Comparison of ENCODE assay signal across 27 mouse cellular contexts in the genomic region with DNA sequence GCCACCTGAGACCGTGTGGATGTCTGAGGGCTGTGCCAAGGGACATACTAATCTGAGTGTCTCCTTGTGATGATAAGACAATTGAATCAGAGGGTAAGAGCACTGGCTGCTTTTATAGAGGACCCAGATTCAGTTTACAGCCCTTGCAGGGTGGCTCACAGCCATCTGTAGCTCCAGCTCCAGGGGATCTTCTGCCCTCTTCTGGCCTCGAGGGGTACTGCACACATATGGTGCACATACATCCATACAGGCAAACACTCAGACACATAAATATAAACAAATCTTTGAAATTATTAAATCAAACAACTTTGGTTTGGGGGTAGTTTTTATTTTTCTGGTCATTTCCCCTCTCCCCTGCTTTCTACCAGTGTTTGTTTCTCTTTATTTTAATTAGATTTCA.
DNase-seq lines count a peak whose midpoint lies in the region; ATAC-seq and TF ChIP-seq lines count a peak whose summit lies in the region.
"Had no signal": no experiment of that assay in that cellular context is flagged by ENCODE, and none has a peak within 500 bp of the region (broad histone marks: within the 10 kb centered on the region; RNA-seq: fewer than 3 reads in every experiment).

No protein-coding gene starts in this region.

- no peaks in the 10 kb centered on the region for H3K4me1 ChIP-seq in hindbrain, postnatal 0 days (ENCODE audit: insufficient read depth, low read length)
- peaks cover 9% of the 10 kb centered on the region for H3K4me1 ChIP-seq in hindbrain, embryonic 12.5 days
- no peaks in the 10 kb centered on the region for H3K4me1 ChIP-seq in liver, embryonic 14.5 days (replicated peaks; ENCODE audit: control insufficient read depth in 2 of 2, insufficient read depth in 2 of 2, low read length in 1 of 2)
- no peaks in the 10 kb centered on the region for H3K4me1 ChIP-seq in liver, embryonic 12.5 days
- no peaks in the 10 kb centered on the region for H3K4me1 ChIP-seq in E14TG2a.4 (replicated peaks; ENCODE audit: low read depth, low read length)
- no peaks in the 10 kb centered on the region for H3K4me1 ChIP-seq in MEL (ENCODE audit: control insufficient read depth in 1 of 2, insufficient read depth in 2 of 2, low read length in 2 of 2)
- H3K4me1 ChIP-seq: limb, embryonic 12.5 days; lung, embryonic 15.5 days had no signal

- H3K9me3 ChIP-seq in hindbrain, postnatal 0 days (ENCODE audit: low read length), result no peaks in the 10 kb centered on the region
- H3K9me3 ChIP-seq in hindbrain, embryonic 12.5 days (replicated peaks), result 0 out of 2 replicates have a peak, but pooled peaks cover 4% of the 10 kb centered on the region
- H3K9me3 ChIP-seq in liver, embryonic 14.5 days (ENCODE audit: control insufficient read depth, low read length), result no peaks in the 10 kb centered on the region; the same call in 1 of the 2 replicates
- H3K9me3 ChIP-seq in liver, embryonic 12.5 days (replicated peaks), result peaks cover 8% of the 10 kb centered on the region; the same call in 1 of the 2 replicates
- H3K9me3 ChIP-seq in E14TG2a.4 (ENCODE audit: low read length), result no peaks in the 10 kb centered on the region
- H3K9me3 ChIP-seq in MEL (replicated peaks; ENCODE audit: insufficient read depth, low read length), result no peaks in the 10 kb centered on the region

- H3K27me3 ChIP-seq in hindbrain, postnatal 0 days (ENCODE audit: insufficient read depth, low read length), result no peaks in the 10 kb centered on the region
- H3K27me3 ChIP-seq in hindbrain, embryonic 12.5 days, result no peaks in the 10 kb centered on the region
- H3K27me3 ChIP-seq in liver, embryonic 14.5 days (ENCODE audit: control insufficient read depth, insufficient read depth, low read length), result no peaks in the 10 kb centered on the region
- no peaks in the 10 kb centered on the region for H3K27me3 ChIP-seq in liver, embryonic 12.5 days (replicated peaks)
- no peaks in the 10 kb centered on the region for H3K27me3 ChIP-seq in E14TG2a.4 (ENCODE audit: insufficient read depth, low read length)
- no peaks in the 10 kb centered on the region for H3K27me3 ChIP-seq in MEL (ENCODE audit: control insufficient read depth in 1 of 2, insufficient read depth in 2 of 2, low read length in 2 of 2)
- H3K27me3 ChIP-seq: CH12.LX; hindbrain, embryonic 13.5 days; lung, embryonic 15.5 days; neural tube, embryonic 13.5 days; Patski had no signal

- no peak overlapping the region for H3K4me2 ChIP-seq in hindbrain, postnatal 0 days (ENCODE audit: low read depth, low read length)
- H3K4me2 ChIP-seq in hindbrain, embryonic 12.5 days (replicated peaks), result no peak overlapping the region
- no peak overlapping the region for H3K4me2 ChIP-seq in liver, embryonic 14.5 days (ENCODE audit: low read depth)
- no peak overlapping the region for H3K4me2 ChIP-seq in liver, embryonic 12.5 days
- H3K4me2 ChIP-seq: hindbrain, embryonic 13.5 days; limb, embryonic 12.5 days; liver, embryonic 11.5 days; lung, embryonic 15.5 days; midbrain, embryonic 11.5 days; neural tube, embryonic 13.5 days had no signal

- no peak for TF ChIP-seq POLR2A in MEL (IDR thresholded peaks at IDR 0.05; ENCODE audit: control insufficient read depth in 1 of 2, insufficient read depth in 1 of 2, low read depth in 1 of 2, low read length in 2 of 2, poor library complexity in 1 of 2)

- DNase-seq in hindbrain, postnatal 0 days (ENCODE audit: low spot score), result no peak
- DNase-seq in liver, embryonic 14.5 days (ENCODE audit: low read depth in 3 of 3, low spot score in 3 of 3), result no peak
- no peak for DNase-seq in MEL (ENCODE audit: low read depth, low spot score)
- DNase-seq: adrenal gland, postnatal 14 days; B cell, adult 2 months; cerebellum, adult 11 months; cerebellum, adult 9-10 months; cerebellum, postnatal 36 days; heart, postnatal 14 days; kidney, adult 18-20 months; kidney, postnatal 4 days; right cerebral cortex, postnatal 4 days; thymus, postnatal 14 days had no signal

- no peaks in the 10 kb centered on the region for H3K79me2 ChIP-seq in MEL (ENCODE audit: control insufficient read depth, insufficient read depth, low read length, poor library complexity)

- TF ChIP-seq CTCF in hindbrain, postnatal 0 days (IDR thresholded peaks at IDR 0.05; ENCODE audit: low read depth), result peak; percentile 26
- TF ChIP-seq CTCF in liver, embryonic 14.5 days (IDR thresholded peaks at IDR 0.05; ENCODE audit: low read depth), result peak; percentile 36; the same call in 1 of the 2 replicates
- peak; percentile 80 for TF ChIP-seq CTCF in E14TG2a.4 (conservative IDR thresholded peaks at IDR 0.05; ENCODE audit: low read length)
- TF ChIP-seq CTCF in MEL (IDR thresholded peaks at IDR 0.05 in 2 of 3, conservative IDR thresholded peaks at IDR 0.05 in 1 of 3; ENCODE audit: control insufficient read depth in 1 of 3, insufficient read depth in 1 of 3, low read depth in 2 of 3, low read length in 3 of 3, poor library complexity in 1 of 3, severe bottlenecking in 1 of 3), result peak in 2 of 3 experiments; percentile 9 to 14; a peak in 2 of 6 replicates

- no peaks in the 10 kb centered on the region for H3K36me3 ChIP-seq in hindbrain, postnatal 0 days (ENCODE audit: insufficient read depth, low read length)
- no peaks in the 10 kb centered on the region for H3K36me3 ChIP-seq in hindbrain, embryonic 12.5 days
- no peaks in the 10 kb centered on the region for H3K36me3 ChIP-seq in liver, embryonic 14.5 days (replicated peaks; ENCODE audit: control insufficient read depth, insufficient read depth, low read depth)
- no peaks in the 10 kb centered on the region for H3K36me3 ChIP-seq in liver, embryonic 12.5 days
- H3K36me3 ChIP-seq in E14TG2a.4 (ENCODE audit: insufficient read depth, low read length), result no peaks in the 10 kb centered on the region
- no peaks in the 10 kb centered on the region for H3K36me3 ChIP-seq in MEL (ENCODE audit: control insufficient read depth in 1 of 2, insufficient read depth in 2 of 2, low read length in 2 of 2)
- H3K36me3 ChIP-seq: G1E; hindbrain, embryonic 13.5 days; limb, embryonic 12.5 days; lung, embryonic 15.5 days; neural tube, embryonic 13.5 days had no signal

- TF ChIP-seq RAD21 in MEL (IDR thresholded peaks at IDR 0.05; ENCODE audit: low read depth, low read length), result no peak

- H3K4me3 ChIP-seq in hindbrain, postnatal 0 days (ENCODE audit: low read length), result no peak overlapping the region
- H3K4me3 ChIP-seq in hindbrain, embryonic 12.5 days, result no peak overlapping the region
- no peak overlapping the region for H3K4me3 ChIP-seq in liver, embryonic 14.5 days (ENCODE audit: insufficient read depth in 1 of 2, low read depth in 2 of 2, low read length in 2 of 2)
- H3K4me3 ChIP-seq in liver, embryonic 12.5 days, result no peak overlapping the region
- H3K4me3 ChIP-seq in E14TG2a.4 (replicated peaks; ENCODE audit: low read length), result no peak overlapping the region
- H3K4me3 ChIP-seq in MEL (ENCODE audit: control insufficient read depth in 1 of 2, insufficient read depth in 1 of 2, low read depth in 2 of 2, low read length in 2 of 2), result no peak overlapping the region
- H3K4me3 ChIP-seq: hindbrain, embryonic 13.5 days; limb, embryonic 12.5 days; lung, embryonic 15.5 days; neural tube, embryonic 13.5 days had no signal

- TF ChIP-seq EP300 in liver, embryonic 14.5 days (IDR thresholded peaks at IDR 0.05; ENCODE audit: low read depth), result no peak
- TF ChIP-seq EP300 in MEL (IDR thresholded peaks at IDR 0.05; ENCODE audit: low read depth in 1 of 2, low read length in 2 of 2), result no peak

- ATAC-seq in hindbrain, postnatal 0 days, result no peak
- no peak for ATAC-seq in hindbrain, embryonic 12.5 days (ENCODE audit: low FRiP score)
- ATAC-seq in liver, embryonic 14.5 days (ENCODE audit: insufficient read depth), result no peak
- no peak for ATAC-seq in liver, embryonic 12.5 days
- ATAC-seq in megakaryocyte progenitor cell, adult 5-6 weeks (replicated peaks; ENCODE audit: poor library complexity), result no peak
- ATAC-seq: forebrain, embryonic 14.5 days; Patski had no signal

- WGBS in hindbrain, postnatal 0 days, result 79% methylated on average over 2 of the region's 2 CpGs
- WGBS in hindbrain, embryonic 12.5 days, result 84% methylated on average over 2 of the region's 2 CpGs
- 51% methylated on average over 2 of the region's 2 CpGs for WGBS in liver, embryonic 14.5 days (ENCODE audit: insufficient replicate concordance)
- WGBS in liver, embryonic 12.5 days (ENCODE audit: insufficient replicate concordance), result 60% methylated on average over 2 of the region's 2 CpGs

- H3K27ac ChIP-seq in hindbrain, postnatal 0 days, result no peak overlapping the region
- no peak overlapping the region for H3K27ac ChIP-seq in hindbrain, embryonic 12.5 days
- H3K27ac ChIP-seq in liver, embryonic 14.5 days, result no peak overlapping the region
- H3K27ac ChIP-seq in liver, embryonic 12.5 days, result no peak overlapping the region
- no peak overlapping the region for H3K27ac ChIP-seq in MEL (ENCODE audit: control insufficient read depth, low read depth, low read length)
- H3K27ac ChIP-seq: hindbrain, embryonic 13.5 days; limb, embryonic 12.5 days; lung, embryonic 15.5 days; neural tube, embryonic 13.5 days had no signal

- no peak overlapping the region for H3K9ac ChIP-seq in hindbrain, postnatal 0 days (replicated peaks; ENCODE audit: low read length)
- no peak overlapping the region for H3K9ac ChIP-seq in hindbrain, embryonic 12.5 days
- no peak overlapping the region for H3K9ac ChIP-seq in liver, embryonic 14.5 days (replicated peaks)
- H3K9ac ChIP-seq in liver, embryonic 12.5 days, result no peak overlapping the region
- H3K9ac ChIP-seq in MEL (ENCODE audit: control insufficient read depth, low read depth, low read length, poor library complexity, severe bottlenecking), result no peak overlapping the region
- H3K9ac ChIP-seq: hindbrain, embryonic 13.5 days; limb, embryonic 12.5 days; lung, embryonic 15.5 days; neural tube, embryonic 13.5 days had no signal

TF ChIP-seq in MEL, 35 proteins besides CTCF, POLR2A, EP300 and RAD21 (continues in another document):
- TF ChIP-seq HCFC1 (IDR thresholded peaks at IDR 0.05; ENCODE audit: low read depth, low read length) (no peak), GATA1 (IDR thresholded peaks at IDR 0.05; ENCODE audit: low read depth, low read length) (no peak), ZC3H11A (IDR thresholded peaks at IDR 0.05; ENCODE audit: low read depth, low read length) (no peak), SMC3 (IDR thresholded peaks at IDR 0.05; ENCODE audit: low read depth, low read length) (no peak), MAX (IDR thresholded peaks at IDR 0.05; ENCODE audit: low read length) (no peak), USF2 (IDR thresholded peaks at IDR 0.05; ENCODE audit: borderline replicate concordance in 1 of 2, insufficient read depth in 1 of 2, low read depth in 1 of 2, low read length in 2 of 2) (no peak), ZNF384 (IDR thresholded peaks at IDR 0.05; ENCODE audit: low read depth, low read length) (no peak), ELF1 (IDR thresholded peaks at IDR 0.05; ENCODE audit: low read depth, low read length) (no peak), E2F4 (IDR thresholded peaks at IDR 0.05; ENCODE audit: borderline replicate concordance, low read depth, low read length) (no peak), NRF1 (IDR thresholded peaks at IDR 0.05; ENCODE audit: insufficient read depth, low read depth, low read length, poor library complexity, severe bottlenecking) (no peak), CHD1 (IDR thresholded peaks at IDR 0.05; ENCODE audit: low read depth, low read length) (no peak), MXI1 (IDR thresholded peaks at IDR 0.05; ENCODE audit: low read depth, low read length) (no peak)

Comparison
In these comparisons a context has a peak if more than half of its experiments do, and no peak if none do; other contexts are left out.
1. CTCF ChIP-seq: peak in every context shown above with its lines; median percentile 80 in E14TG2a.4; 36 in liver, embryonic 14.5 days; 26 in hindbrain, postnatal 0 days; 12 in MEL.